ENCODE assay signal across 8 mouse cellular contexts in the genomic region with DNA sequence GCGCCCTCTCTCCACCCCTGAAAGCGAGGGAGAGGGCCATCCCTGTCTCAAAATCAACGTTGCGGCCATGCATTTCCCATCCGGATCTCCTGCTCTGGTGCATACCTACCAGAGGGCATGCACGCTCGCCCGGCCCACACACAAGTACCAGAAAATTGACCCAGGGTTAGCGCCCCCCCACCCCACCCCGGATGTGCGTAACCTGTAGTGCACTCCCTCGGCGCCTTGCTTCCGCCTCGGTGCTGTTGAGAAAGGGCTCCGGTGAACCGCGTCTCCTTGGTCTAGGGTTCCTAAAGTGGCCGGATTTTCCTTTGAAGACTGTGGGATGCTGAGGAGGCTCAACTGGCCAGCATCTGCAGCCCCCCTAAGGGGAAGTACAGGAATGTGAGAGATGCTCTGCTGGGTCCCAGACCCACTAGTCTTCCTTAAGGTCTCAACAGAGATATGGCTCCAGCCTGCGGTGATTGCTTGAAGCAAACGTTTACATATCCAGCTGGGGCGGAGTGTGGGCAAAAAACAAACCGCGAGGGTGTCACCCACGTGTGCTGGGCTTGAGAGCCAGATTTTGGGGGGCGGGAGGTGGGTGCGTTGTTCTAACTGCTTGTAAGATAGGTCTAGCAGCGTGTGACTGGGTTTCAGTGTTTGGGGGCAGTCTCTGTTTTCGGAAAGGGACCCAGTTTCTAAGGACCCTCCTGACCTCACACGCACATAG. TPM values are rescaled to one million over a fixed set of nuclear protein-coding genes. Genes with fewer than 3 reads are reported as not detected.
DNase-seq lines count a peak whose midpoint lies in the region; ATAC-seq lines count a peak whose summit lies in the region.

TSS of gene Hemk1 (minus strand) at position 179 of the 712 bp plus-strand sequence.

- peak within 1 kb of the TSS; percentile 69 for H3K4me3 ChIP-seq in erythroblast, embryonic 14.5 days (replicated peaks)
- H3K4me3 ChIP-seq in intestine, embryonic 16.5 days (ENCODE audit: low read length) = peak within 1 kb of the TSS; percentile 60
- H3K4me3 ChIP-seq in midbrain, embryonic 10.5 days = peak within 1 kb of the TSS; percentile 68

- DNase-seq in embryo, embryonic 11 days = peak; percentile 91
- DNase-seq in gastrocnemius, postnatal 4 days (ENCODE audit: low spot score in 2 of 2) = peak; percentile 58 to 78
- peak; percentile 80 to 81 for DNase-seq in left cerebral cortex, postnatal 36 days (ENCODE audit: low spot score in 2 of 2)
- peak; percentile 81 for DNase-seq in midbrain, embryonic 10.5 days (ENCODE audit: low spot score)
- DNase-seq in right cerebral cortex, postnatal 36 days (ENCODE audit: low spot score in 2 of 2) = peak; percentile 57 to 59

- H3K4me1 ChIP-seq in erythroblast, embryonic 14.5 days (ENCODE audit: control insufficient read depth) = peaks cover 39% of the 10 kb centered on the region
- H3K4me1 ChIP-seq in intestine, embryonic 16.5 days (ENCODE audit: control insufficient read depth, insufficient read depth, low read length) = peaks cover 16% of the 10 kb centered on the region
- peaks cover 44% of the 10 kb centered on the region for H3K4me1 ChIP-seq in midbrain, embryonic 10.5 days

- H3K27me3 ChIP-seq in erythroblast, embryonic 14.5 days (ENCODE audit: control insufficient read depth) = peaks cover 25% of the 10 kb centered on the region
- H3K27me3 ChIP-seq in intestine, embryonic 16.5 days (replicated peaks; ENCODE audit: control insufficient read depth, insufficient read depth, low read length) = 0 out of 2 replicates have a peak, but pooled peaks cover 3% of the 10 kb centered on the region
- peaks cover 20% of the 10 kb centered on the region for H3K27me3 ChIP-seq in midbrain, embryonic 10.5 days (ENCODE audit: low read depth, poor library complexity, severe bottlenecking)

- intact Hi-C loops in left cerebral cortex, postnatal 36 days (cut with DNase I) = no loop called here

- 4% methylated on average over 30 of the region's 30 CpGs for WGBS in intestine, embryonic 16.5 days
- WGBS in midbrain, embryonic 10.5 days = 5% methylated on average over 30 of the region's 30 CpGs

- H3K27ac ChIP-seq in intestine, embryonic 16.5 days (ENCODE audit: low read length) = no peak within 1 kb of the TSS
- H3K27ac ChIP-seq in midbrain, embryonic 10.5 days (replicated peaks) = peak within 1 kb of the TSS; percentile 89

- no peak for ATAC-seq in erythroblast, adult 5-6 weeks (replicated peaks; ENCODE audit: low FRiP score, poor library complexity, severe bottlenecking)
- ATAC-seq in intestine, embryonic 16.5 days = peak; percentile 80

- no peaks in the 10 kb centered on the region for H3K9me3 ChIP-seq in erythroblast, embryonic 14.5 days (ENCODE audit: control insufficient read depth, low read length)
- H3K9me3 ChIP-seq in intestine, embryonic 16.5 days (ENCODE audit: control insufficient read depth, low read length) = no peaks in the 10 kb centered on the region
- no peaks in the 10 kb centered on the region for H3K9me3 ChIP-seq in midbrain, embryonic 10.5 days (replicated peaks)

- peak within 1 kb of the TSS; percentile 80 for H3K9ac ChIP-seq in intestine, embryonic 16.5 days (ENCODE audit: low read depth, low read length)

- H3K4me2 ChIP-seq in intestine, embryonic 16.5 days (ENCODE audit: low read depth, low read length) = peak within 1 kb of the TSS; percentile 93

- H3K36me3 ChIP-seq in erythroblast, embryonic 14.5 days (ENCODE audit: control insufficient read depth) = peaks cover 4% of the 10 kb centered on the region
- H3K36me3 ChIP-seq in intestine, embryonic 16.5 days (ENCODE audit: control insufficient read depth, insufficient read depth, low read length) = no peaks in the 10 kb centered on the region
- H3K36me3 ChIP-seq in midbrain, embryonic 10.5 days = peaks cover under 1% of the 10 kb centered on the region; the same call in 1 of the 2 replicates

RNA-seq across cellular contexts. Expression of gene Hemk1, which starts in this region (rescaled TPM):
- polyA plus RNA-seq in erythroblast, embryonic 14.5 days (2012) = 0.24 and 0.32 TPM in 2 replicates
- total RNA-seq in erythroblast, adult 5-6 weeks (2015; ENCODE audit: low replicate concordance) = 2.7 TPM in 1 of 2 replicates, not detected in the other
- total RNA-seq in erythroblast, adult 5-6 weeks (2017; ENCODE audit: low replicate concordance) = 0.94 and 5.2 TPM in 2 replicates
- total RNA-seq in gastrocnemius, postnatal 4 days (2021) = 10 to 100 TPM; 14.0 to 14.5 TPM
- polyA plus RNA-seq in intestine, embryonic 16.5 days (2015; fragmentation: Nextera tagmentation; extraction: Ambion mirVana) = 11.2 and 11.8 TPM in 2 replicates
- 10 to 100 TPM; 13.3 to 18.0 TPM for total RNA-seq in left cerebral cortex, postnatal 36 days (2021)
- polyA plus RNA-seq in midbrain, embryonic 10.5 days (2016; fragmentation: Nextera tagmentation; extraction: Ambion mirVana) = 13.5 and 15.2 TPM in 2 replicates
